ENCODE assay signal across 8 mouse cellular contexts in the genomic region with DNA sequence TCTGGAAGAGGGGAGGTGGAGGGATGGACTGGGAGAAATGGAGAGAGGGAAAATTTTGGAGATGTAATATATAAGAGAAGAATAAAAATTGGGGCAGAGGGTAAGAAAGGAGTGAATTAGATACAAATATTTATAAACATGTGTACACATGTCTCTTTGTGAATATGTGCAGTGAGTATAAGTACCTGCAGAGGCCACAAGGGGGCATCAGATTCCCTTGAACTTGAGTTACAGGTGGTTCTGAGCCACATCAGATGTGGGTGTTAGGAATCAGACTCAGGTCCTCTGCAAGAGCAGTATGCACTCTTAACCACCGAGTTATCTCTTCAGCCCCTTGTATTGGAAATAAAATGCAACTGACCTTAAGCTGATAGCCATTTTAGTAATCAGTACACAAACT. TPM values are rescaled to one million over a fixed set of nuclear protein-coding genes. Genes with fewer than 3 reads are reported as not detected.
DNase-seq lines count a peak whose midpoint lies in the region; ATAC-seq lines count a peak whose summit lies in the region.

No protein-coding gene starts in this region.

- 80% methylated on average over 1 of the region's 1 CpGs for WGBS in hindbrain, embryonic 10.5 days
- 90% methylated on average over 1 of the region's 1 CpGs for WGBS in hindbrain, embryonic 13.5 days

- DNase-seq in hindbrain, embryonic 10.5 days (ENCODE audit: low spot score) = peak; percentile 14
- peak; percentile 68 for DNase-seq in A20 (ENCODE audit: low read depth, low spot score)
- peak; percentile 59 for DNase-seq in T-cell, adult 2 months (ENCODE audit: low spot score)
- DNase-seq in cerebellum, postnatal 36 days = peak; percentile 52 to 57
- DNase-seq in kidney, postnatal 4 days = peak; percentile 63 to 68
- DNase-seq in retina, postnatal 7 days (ENCODE audit: low read depth, low spot score) = peak; percentile 17
- no peak for DNase-seq in Muller cell, postnatal 12 days (ENCODE audit: inconsistent ontology term)

- H3K27ac ChIP-seq in hindbrain, embryonic 10.5 days = no peak overlapping the region
- H3K27ac ChIP-seq in hindbrain, embryonic 13.5 days = no peak overlapping the region

- H3K9ac ChIP-seq in hindbrain, embryonic 13.5 days = no peak overlapping the region

- no peak overlapping the region for H3K4me3 ChIP-seq in hindbrain, embryonic 10.5 days
- H3K4me3 ChIP-seq in hindbrain, embryonic 13.5 days = no peak overlapping the region

- ATAC-seq in hindbrain, embryonic 13.5 days (ENCODE audit: low FRiP score) = no peak

- no peaks in the 10 kb centered on the region for H3K4me1 ChIP-seq in hindbrain, embryonic 10.5 days (replicated peaks)
- no peaks in the 10 kb centered on the region for H3K4me1 ChIP-seq in hindbrain, embryonic 13.5 days (replicated peaks)

- H3K36me3 ChIP-seq in hindbrain, embryonic 10.5 days = peaks cover 37% of the 10 kb centered on the region
- H3K36me3 ChIP-seq in hindbrain, embryonic 13.5 days = peaks cover 26% of the 10 kb centered on the region

- H3K4me2 ChIP-seq in hindbrain, embryonic 13.5 days = no peak overlapping the region

- no peaks in the 10 kb centered on the region for H3K9me3 ChIP-seq in hindbrain, embryonic 10.5 days
- no peaks in the 10 kb centered on the region for H3K9me3 ChIP-seq in hindbrain, embryonic 13.5 days

- H3K27me3 ChIP-seq in hindbrain, embryonic 10.5 days (ENCODE audit: insufficient read depth, poor library complexity, severe bottlenecking) = no peaks in the 10 kb centered on the region
- H3K27me3 ChIP-seq in hindbrain, embryonic 13.5 days = no peaks in the 10 kb centered on the region

RNA-seq across cellular contexts. Expression of a gene that starts 23.7 kb away (rescaled TPM):
- polyA plus RNA-seq in hindbrain, embryonic 10.5 days (2016; fragmentation: Nextera tagmentation; extraction: Ambion mirVana) = 5.7 and 7.0 TPM in 2 replicates
- 9.9 and 13.5 TPM in 2 replicates for polyA plus RNA-seq in hindbrain, embryonic 13.5 days (2015; fragmentation: Nextera tagmentation; extraction: Ambion mirVana)

RNA-seq across cellular contexts. Expression of a gene that starts 23.7 kb away (rescaled TPM):
- 154 TPM in 2 replicates for polyA plus RNA-seq in hindbrain, embryonic 10.5 days (2016; fragmentation: Nextera tagmentation; extraction: Ambion mirVana)
- 199 and 210 TPM in 2 replicates for polyA plus RNA-seq in hindbrain, embryonic 13.5 days (2015; fragmentation: Nextera tagmentation; extraction: Ambion mirVana)

RNA-seq across cellular contexts. Expression of a gene that starts 57.5 kb away (rescaled TPM):
- 35.8 and 46.4 TPM in 2 replicates for polyA plus RNA-seq in hindbrain, embryonic 10.5 days (2016; fragmentation: Nextera tagmentation; extraction: Ambion mirVana)
- polyA plus RNA-seq in hindbrain, embryonic 13.5 days (2015; fragmentation: Nextera tagmentation; extraction: Ambion mirVana) = 25.5 and 27.9 TPM in 2 replicates
